Mouse (Mus musculus): ENCODE measurements around the gene Cutc.

Cutc gene

DNA sequence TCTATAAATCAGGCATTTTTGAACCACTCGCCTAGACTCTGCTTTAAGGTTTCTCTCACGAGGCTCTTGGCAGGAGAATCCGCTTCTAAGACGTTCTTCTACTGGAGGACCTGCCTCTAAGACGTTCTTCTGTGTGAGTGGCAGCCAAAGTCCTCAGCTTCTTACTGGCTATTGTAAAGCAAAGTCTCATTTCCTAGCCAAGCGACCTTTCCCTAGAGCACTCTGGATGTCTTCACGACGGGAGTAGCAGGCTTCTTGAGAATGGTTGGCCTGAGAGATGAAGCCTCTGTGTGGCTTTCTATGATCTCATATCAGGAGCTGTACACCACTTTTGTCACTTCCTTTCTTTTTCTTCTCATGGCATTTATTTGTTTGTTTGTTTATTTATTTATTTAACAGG, 42.7 kb downstream of the Cutc start:
- no peak for DNase-seq (ENCODE audit: low spot score)

DNA sequence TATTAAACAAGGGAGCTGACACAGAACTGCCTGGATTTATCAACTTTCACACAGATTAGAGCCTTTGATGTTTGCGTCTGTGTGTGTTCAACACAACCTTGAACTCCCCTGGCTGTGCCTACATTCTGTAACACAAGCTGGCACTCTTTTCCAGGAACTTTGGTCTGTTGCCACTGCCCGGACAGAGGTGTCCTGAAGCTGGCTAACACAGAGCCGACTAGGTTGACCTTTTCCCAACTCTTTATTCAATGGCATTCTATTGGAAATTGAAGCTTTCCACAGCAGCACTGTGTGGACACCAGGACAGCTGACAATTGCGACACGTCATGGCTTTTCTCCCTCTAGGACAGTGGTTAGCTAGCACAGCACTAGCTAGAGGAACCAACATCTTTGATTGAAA, 44.4 kb downstream of the Cutc start:
- no peak for DNase-seq (ENCODE audit: low spot score)

DNA sequence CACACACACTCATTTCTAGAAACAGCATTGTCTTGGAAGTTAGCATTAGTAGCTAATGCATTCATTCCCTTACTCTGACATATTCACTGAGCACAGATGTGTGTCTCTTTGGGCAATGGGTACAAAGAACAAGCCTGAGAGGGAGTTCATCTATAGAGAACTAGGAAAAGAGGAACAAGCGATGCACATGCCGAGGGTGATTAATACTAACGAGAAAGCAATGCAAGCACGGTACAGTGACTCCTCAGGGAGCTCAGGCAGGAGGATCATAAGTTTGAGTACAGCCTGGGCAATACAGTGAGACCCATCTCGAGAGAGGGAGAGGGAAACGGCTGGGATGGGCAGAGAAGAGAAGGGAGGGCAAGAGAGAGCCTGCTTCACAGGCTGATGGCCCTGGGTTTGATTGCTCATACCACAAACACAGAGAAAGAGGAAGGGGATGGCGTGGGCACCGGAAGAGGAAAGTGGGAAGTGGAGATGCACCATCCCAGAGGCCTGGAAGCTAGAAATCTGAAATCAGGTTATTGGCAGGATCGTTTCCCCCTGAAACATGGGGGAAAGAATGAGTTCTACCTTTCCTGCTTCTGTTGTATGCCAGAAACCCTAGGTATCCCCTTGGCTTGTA, 48.7 kb downstream of the Cutc start:
- DNase-seq (ENCODE audit: low spot score) = no peak

DNA sequence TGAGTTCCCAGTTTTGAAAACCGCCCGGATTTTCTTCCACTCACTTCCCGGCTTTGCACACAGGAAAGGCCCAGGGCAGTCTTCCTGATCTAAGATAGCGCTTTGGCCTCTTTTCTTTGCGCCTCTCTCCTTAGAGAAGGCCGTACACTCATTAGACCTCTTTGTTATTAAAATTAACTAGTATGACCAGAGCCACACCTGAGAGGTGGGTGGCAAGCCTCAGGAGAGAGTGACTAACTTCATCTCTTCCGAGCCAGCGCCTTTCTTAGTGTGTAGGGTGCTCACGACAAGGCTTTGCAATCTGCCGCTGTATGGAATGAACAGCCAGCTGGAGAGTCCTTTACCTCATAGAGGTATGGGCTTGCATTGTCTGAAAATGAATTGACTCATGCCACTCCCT, 51.1 kb downstream of the Cutc start:
- DNase-seq (ENCODE audit: low spot score) = no peak

DNA sequence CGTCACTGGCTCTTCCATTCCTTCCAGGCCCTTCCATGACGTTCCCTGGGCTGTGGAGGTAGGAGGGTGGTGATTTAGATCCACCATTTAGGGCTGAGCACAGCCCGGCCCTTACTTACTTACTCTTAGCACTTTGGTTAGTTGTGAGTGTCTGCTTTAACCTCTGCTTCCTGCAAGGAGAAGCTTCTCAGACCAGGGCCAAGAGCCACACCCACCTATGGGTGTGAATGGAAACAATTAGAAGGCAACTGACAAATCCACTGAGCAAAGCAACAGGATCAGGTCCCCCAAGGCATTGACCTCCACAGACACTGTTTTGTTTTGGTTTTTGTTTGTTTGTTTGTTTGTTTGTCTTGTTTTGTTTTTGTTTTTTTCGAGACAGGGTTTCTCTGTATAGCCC, 56.5 kb downstream of the Cutc start:
- no peak for DNase-seq (ENCODE audit: low spot score)

DNA sequence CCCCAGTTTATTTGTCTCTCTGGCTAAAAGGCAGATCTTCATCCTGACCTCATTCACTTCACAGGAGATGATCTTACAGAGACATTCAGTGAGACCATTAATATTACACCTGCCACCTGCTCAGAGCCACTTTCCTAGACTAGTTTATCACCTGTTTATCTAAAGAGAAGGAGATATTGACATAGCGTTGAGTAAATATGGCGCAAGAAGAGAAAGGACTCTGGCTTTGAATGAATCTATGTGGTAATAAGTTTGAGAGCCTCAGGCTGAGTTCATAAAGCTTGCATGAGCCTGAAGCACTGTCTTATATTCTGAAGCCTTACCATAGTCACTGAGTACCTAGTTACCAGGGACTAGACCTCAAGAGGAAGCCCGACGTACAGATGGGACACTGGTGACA, 58.6 kb downstream of the Cutc start:
- DNase-seq (ENCODE audit: low spot score) = no peak

DNA sequence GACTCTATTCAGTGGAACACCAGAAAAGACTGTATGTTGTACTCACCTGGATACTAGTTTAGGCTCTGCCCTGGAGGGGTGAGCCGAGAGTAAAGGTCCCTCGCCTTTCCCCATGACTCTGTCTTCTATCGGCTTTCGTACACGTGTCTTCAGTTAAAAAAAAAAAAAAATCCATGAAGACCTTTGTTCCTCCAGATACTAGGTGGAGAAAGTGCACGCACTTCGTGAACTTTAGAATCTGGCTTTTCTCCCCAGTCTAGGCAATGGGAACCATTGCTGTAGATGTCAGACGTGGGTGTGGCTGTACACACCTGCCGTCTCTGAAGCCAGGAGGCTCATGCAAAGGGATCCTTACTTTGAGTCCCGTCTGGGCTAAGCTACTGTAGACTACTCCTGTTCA, 60.5 kb downstream of the Cutc start:
- DNase-seq (ENCODE audit: low spot score) = no peak

DNA sequence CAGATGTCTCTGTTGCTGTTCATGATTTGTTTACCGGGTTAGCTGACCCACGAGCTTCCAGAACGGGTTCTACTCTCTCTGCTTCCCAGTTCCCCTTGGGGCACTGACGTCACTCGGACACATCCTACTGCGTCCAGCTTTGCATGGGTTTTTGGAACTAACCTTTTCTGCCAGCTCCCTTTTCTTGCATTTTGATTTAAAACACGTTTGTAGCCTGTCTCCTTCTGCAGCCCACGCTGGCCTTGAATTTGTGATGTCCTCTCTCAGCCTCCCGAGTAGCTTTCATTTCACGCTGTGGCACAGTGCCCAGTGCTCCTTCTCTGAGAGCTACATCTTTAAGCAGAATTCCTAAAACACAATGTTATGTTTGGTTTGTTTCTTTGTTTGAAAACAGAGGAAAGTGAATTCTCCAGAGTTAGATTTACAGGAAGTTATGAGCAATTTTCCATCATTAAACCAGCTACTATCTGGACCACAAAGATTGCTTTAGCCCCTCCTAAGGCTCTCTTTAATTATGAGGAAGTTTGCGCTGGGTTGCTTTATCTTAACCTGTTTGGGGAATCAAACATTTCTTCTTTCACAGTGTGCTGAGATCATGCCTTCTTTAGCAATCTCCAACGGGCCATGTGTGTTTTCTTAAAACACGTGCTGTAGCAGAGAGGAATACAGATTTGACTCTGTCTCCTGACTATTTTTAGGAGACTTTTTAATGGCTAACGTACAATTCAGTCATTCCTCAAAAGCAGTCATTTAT, 63.0 kb downstream of the Cutc start:
- DNase-seq (ENCODE audit: low spot score) = no peak
